Mouse (Mus musculus) embryonic facial prominence, embryonic 11.5 days (tissue): ENCODE measurements around the gene Pced1b. TPM values are rescaled to one million over a fixed set of nuclear protein-coding genes. Genes with fewer than 3 reads are reported as not detected.

ENCODE experiments used
- ATAC-seq: fragments of 200-750 bp; cut with Nextera tagmentation; replicated peaks from 2 replicates; pipeline ENCODE4 v1.8.0; 2017; ENCODE audit warnings: low read depth; ENCODE audit not compliant: insufficient number of reproducible peaks, low FRiP score, low TSS enrichment
- DNase-seq: peaks from one replicate; pipeline ENCODE4 v3.0.0-alpha.2; 2015; ENCODE audit warnings: low spot score
- H3K27ac ChIP-seq: fragments of 300-500 bp; sonication (generic); replicated peaks from 2 replicates; pipeline ENCODE4 v1.5.1; 2014; ENCODE audit warnings: mild to moderate bottlenecking, low read depth, low read length, control low read depth
- H3K27me3 ChIP-seq: fragments of 300-500 bp; sonication (generic); 2 replicates; pipeline ENCODE4 v1.6.1; 2014; ENCODE audit warnings: mild to moderate bottlenecking, low read length, moderate library complexity, mixed read lengths; ENCODE audit not compliant: control insufficient read depth, insufficient read depth
- H3K36me3 ChIP-seq: fragments of 300-500 bp; sonication (generic); replicated peaks from 2 replicates; pipeline ENCODE4 v1.6.1; 2014; ENCODE audit warnings: low read depth, mild to moderate bottlenecking, low read length, moderate library complexity, mixed read lengths; ENCODE audit not compliant: control insufficient read depth, insufficient read depth
- H3K4me1 ChIP-seq: fragments of 300-500 bp; sonication (generic); 2 replicates; pipeline ENCODE4 v1.6.1; 2014; ENCODE audit warnings: low read length, mixed read lengths; ENCODE audit not compliant: control insufficient read depth, insufficient read depth
- H3K4me2 ChIP-seq: fragments of 300-500 bp; sonication (generic); 2 replicates; pipeline ENCODE4 v1.6.1; 2014; ENCODE audit warnings: low read depth, mild to moderate bottlenecking, control low read depth, low read length, moderate library complexity
- H3K4me3 ChIP-seq: fragments of 300-500 bp; sonication (generic); 2 replicates; pipeline ENCODE4 v1.5.1; 2014; ENCODE audit warnings: low read depth, low read length, control low read depth
- H3K9ac ChIP-seq: fragments of 300-500 bp; sonication (generic); replicated peaks from 2 replicates; pipeline ENCODE4 v1.6.1; 2014; ENCODE audit warnings: mild to moderate bottlenecking, control low read depth, low read length
- H3K9me3 ChIP-seq: fragments of 300-500 bp; sonication (generic); replicated peaks from 2 replicates; pipeline ENCODE4 v1.6.1; 2016; ENCODE audit warnings: mild to moderate bottlenecking, low read length, inconsistent platforms, mixed read lengths; ENCODE audit not compliant: control insufficient read depth
- WGBS: fragments of 180-500 bp; shearing (Covaris S2); extraction: QIAGEN DNeasy Blood & Tissue Kit; methylation state at CpG from one replicate; pipeline ENCODE4 v1.1.7; 2014; 5-methylcytosine and 5-hydroxymethylcytosine counted together
- polyA plus RNA-seq: library from polyadenylated mRNA; unstranded; fragments of >200 nt; fragmentation: Nextera tagmentation; extraction: Ambion mirVana; gene quantifications from 2 replicates; pipeline ENCODE4 v1.2.1, GENCODE M21; 2014

Gene Pced1b
- polyA plus RNA-seq, 1 experiment from 2014 or later: 4.3 TPM

GRCm38 (mm10) chr15:97348566-97349315 is 101.8 kb downstream of the Pced1b start:
- ATAC-seq (no peak), DNase-seq (no peak)
- H3K4me2 ChIP-seq: no peak overlapping the region
- no peaks in the 10 kb centered on the region for H3K36me3 ChIP-seq
- H3K27ac ChIP-seq: no peak overlapping the region
- H3K27me3 ChIP-seq: no peaks in the 10 kb centered on the region
- H3K4me3 ChIP-seq: no peak overlapping the region
- 84% methylated on average over 24 of the region's 24 CpGs for WGBS
- no peaks in the 10 kb centered on the region for H3K4me1 ChIP-seq
- no peaks in the 10 kb centered on the region for H3K9me3 ChIP-seq
- no peak overlapping the region for H3K9ac ChIP-seq

DNA sequence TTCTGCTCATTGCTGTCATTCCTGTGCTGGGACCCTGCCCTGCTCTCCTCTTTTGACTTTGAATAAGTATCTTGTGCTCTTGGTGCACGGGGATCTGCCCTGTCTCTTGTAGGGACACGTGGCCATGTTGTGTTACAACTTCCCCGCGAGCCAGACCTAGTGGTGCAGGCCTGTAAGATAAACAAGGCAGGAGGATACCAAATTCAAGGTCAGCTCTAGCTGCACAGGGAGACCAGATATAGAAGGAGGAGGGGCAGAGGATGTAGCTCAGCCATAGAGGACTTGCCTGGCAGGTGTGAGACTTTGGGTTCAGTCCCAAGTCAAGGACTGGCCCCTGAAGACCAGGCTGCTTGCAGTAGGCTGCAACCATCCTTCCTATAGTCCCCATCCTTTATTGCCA is 103.6 kb downstream of the Pced1b start:
- no peak overlapping the region for H3K4me3 ChIP-seq
- no peaks in the 10 kb centered on the region for H3K9me3 ChIP-seq
- H3K27ac ChIP-seq: no peak overlapping the region
- no peak overlapping the region for H3K9ac ChIP-seq
- WGBS: 71% methylated on average over 4 of the region's 4 CpGs
- H3K4me2 ChIP-seq: no peak overlapping the region
- no peaks in the 10 kb centered on the region for H3K4me1 ChIP-seq
- no peak for ATAC-seq
- no peak for DNase-seq
- no peaks in the 10 kb centered on the region for H3K36me3 ChIP-seq
- no peaks in the 10 kb centered on the region for H3K27me3 ChIP-seq

GRCm38 (mm10) chr15:97351016-97351415 is 104.1 kb downstream of the Pced1b start:
- 79% methylated on average over 8 of the region's 8 CpGs for WGBS
- no peaks in the 10 kb centered on the region for H3K27me3 ChIP-seq
- no peaks in the 10 kb centered on the region for H3K4me1 ChIP-seq

DNA sequence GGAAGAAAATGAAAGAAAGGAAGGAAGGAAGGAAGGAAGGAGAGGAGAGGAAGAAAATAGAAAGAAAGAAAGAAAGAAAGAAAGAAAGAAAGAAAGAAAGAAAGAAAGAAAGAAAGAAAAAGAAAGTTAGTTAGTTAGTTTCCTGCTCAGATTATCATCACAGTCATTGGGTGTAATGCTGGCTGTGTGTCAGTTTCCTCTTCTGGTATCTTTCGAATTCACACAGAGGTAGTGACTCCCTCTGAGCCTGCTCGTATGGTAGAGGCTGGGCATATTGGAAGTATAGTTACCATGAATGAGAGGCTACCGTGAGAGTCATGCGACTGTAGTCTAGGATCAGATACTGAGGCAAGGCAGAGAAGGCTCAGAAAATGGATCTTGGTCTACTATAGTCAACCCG is 104.8 kb downstream of the Pced1b start:
- Histone ChIP-seq H3K36me3 (no peaks in the 10 kb centered on the region), H3K9ac (no peak overlapping the region), H3K4me3 (no peak overlapping the region), H3K9me3 (no peaks in the 10 kb centered on the region), H3K4me2 (no peak overlapping the region), H3K27me3 (no peaks in the 10 kb centered on the region), H3K27ac (no peak overlapping the region), H3K4me1 (no peaks in the 10 kb centered on the region)
- ATAC-seq (no peak), DNase-seq (no peak)
- WGBS: 97% methylated on average over 5 of the region's 5 CpGs

More at GRCm38 (mm10) chr15:97351016-97351415, 104.1 kb downstream of the Pced1b start:
- Histone ChIP-seq H3K27ac (no peak overlapping the region), H3K36me3 (no peaks in the 10 kb centered on the region), H3K9ac (no peak overlapping the region), H3K4me2 (no peak overlapping the region), H3K4me3 (no peak overlapping the region), H3K9me3 (no peaks in the 10 kb centered on the region)
- DNase-seq (no peak), ATAC-seq (no peak)

GRCm38 (mm10) chr15:97355676-97356303 is 108.9 kb downstream of the Pced1b start:
- Histone ChIP-seq H3K36me3 (no peaks in the 10 kb centered on the region), H3K4me1 (no peaks in the 10 kb centered on the region), H3K27me3 (no peaks in the 10 kb centered on the region), H3K4me3 (no peak overlapping the region), H3K9ac (no peak overlapping the region), H3K4me2 (no peak overlapping the region), H3K27ac (no peak overlapping the region), H3K9me3 (no peaks in the 10 kb centered on the region)
- DNase-seq: no peak
- ATAC-seq: no peak
- 83% methylated on average over 9 of the region's 9 CpGs for WGBS

GRCm38 (mm10) chr15:97357016-97357415 is 110.1 kb downstream of the Pced1b start:
- Histone ChIP-seq H3K4me1 (no peaks in the 10 kb centered on the region), H3K27ac (no peak overlapping the region), H3K4me2 (no peak overlapping the region), H3K9me3 (no peaks in the 10 kb centered on the region), H3K9ac (no peak overlapping the region), H3K36me3 (no peaks in the 10 kb centered on the region), H3K27me3 (no peaks in the 10 kb centered on the region), H3K4me3 (no peak overlapping the region)
- no peak for ATAC-seq
- DNase-seq: no peak
- 97% methylated on average over 1 of the region's 1 CpGs for WGBS

DNA sequence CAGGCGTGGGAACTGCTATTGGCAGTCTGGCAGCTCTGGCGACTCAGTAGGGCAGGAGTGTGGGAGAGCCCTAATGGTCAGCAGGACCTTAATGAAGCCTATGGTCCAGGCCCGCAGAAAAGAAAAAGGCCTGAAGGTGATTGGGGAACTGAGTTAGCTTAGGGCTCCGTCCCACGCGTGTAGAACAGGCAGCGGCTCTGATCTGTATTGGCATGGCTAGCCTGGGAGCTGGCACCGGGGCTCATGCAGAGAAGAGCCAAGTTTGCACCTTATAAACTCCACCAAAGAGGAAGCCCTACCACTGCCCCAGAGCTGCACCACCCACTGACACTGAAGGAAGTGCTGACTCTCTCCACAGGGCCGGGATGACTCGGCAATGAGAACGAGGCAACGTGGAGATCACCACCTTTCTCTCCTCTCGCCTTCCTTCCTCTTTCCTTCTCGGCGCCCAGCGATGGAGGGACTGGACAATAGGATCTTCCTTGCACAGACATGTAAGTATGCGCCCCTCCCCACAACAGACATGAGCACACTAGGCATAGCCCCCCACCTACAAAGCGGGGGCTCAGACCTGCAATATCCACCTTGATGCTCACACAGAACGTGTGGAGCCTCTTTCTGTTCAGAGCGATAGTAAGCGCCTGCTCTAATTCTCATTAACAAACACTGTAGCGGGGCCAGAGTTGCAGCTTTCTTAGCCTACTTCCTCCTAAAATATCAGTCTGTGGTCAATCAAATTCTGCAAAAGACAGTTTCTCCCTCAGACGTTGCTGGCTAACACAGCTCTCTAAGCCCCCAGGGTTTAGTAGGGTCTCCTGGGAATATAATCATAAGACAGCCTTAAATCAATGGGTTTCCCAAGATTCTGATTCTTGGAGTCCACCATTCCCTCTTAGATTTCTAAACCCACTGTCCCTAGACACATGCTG is 114.2 kb downstream of the Pced1b start:
- Histone ChIP-seq H3K9ac (no peak overlapping the region), H3K36me3 (no peaks in the 10 kb centered on the region), H3K4me3 (no peak overlapping the region), H3K4me2 (no peak overlapping the region), H3K9me3 (no peaks in the 10 kb centered on the region), H3K27ac (no peak overlapping the region), H3K27me3 (no peaks in the 10 kb centered on the region), H3K4me1 (no peaks in the 10 kb centered on the region)
- DNase-seq: no peak
- 84% methylated on average over 23 of the region's 23 CpGs for WGBS
- no peak for ATAC-seq
